Mouse (Mus musculus) kidney, adult 9 months (tissue): ENCODE data around the gene Olfr114.

Experiments used
- DNase-seq: peaks from one replicate; pipeline ENCODE4 v3.0.0; 2022

The Olfr114 gene

DNA sequence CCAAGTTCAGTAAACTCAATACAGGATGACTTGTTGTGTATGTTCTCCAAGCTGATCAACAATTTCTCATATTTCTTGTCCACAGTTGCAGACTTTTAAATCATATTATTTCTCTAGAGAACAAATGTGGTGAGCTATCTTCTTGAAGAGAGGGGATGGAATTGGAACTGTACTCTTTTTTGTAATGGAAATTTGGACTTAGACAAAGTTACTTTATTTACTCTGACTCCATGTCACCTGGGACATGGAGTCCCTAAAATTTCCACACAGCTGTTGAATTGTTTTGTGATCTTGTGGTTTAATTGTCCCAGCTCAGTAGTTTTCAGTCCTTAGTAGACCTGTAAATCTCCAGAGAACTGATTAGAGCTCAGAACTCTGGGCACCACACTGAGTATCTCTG, at the start of gene Olfr114:
TSS of gene Olfr114 (minus strand) at position 101 of the 400 bp plus-strand sequence.
- DNase-seq, result no peak

- no peak for DNase-seq
Observed at GRCm38 (mm10) chr17:37627009-37627408, 34.5 kb upstream of the Olfr114 start, which contains the start of the genes Olfr115 and Olfr116. Gene Olfr115, minus strand, starts transcription at chr17:37627109. Gene Olfr116, minus strand, starts transcription at chr17:37627199.

DNA sequence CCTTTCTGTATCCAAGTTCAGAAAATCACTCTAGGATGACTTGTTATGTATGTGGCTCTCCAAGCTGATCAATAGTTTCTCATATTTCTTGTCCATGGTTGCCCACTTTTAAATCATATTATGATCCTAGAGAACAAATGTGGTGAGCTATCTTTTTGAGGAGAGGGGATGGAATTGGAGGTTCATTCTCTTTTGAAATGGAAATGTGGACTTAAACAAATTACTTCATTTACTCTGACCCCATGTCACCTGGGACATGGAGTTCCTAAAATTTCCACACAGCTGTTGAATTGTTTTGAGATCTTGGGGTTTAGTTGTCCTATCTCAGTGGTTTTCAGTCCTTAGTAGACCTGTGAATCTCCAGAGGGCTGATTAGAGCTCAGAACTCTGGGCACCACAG, 15.0 kb downstream of the Olfr114 start, which contains the start of gene Olfr113:
TSS of gene Olfr113 (minus strand) at position 101 of the 400 bp plus-strand sequence.
- DNase-seq, result no peak

GRCm38 (mm10) chr17:37569351-37569750, 23.2 kb downstream of the Olfr114 start, which contains the start of gene Olfr112:
Gene Olfr112, minus strand, starts transcription at chr17:37569451.
- DNase-seq, result no peak

GRCm38 (mm10) chr17:37558913-37559615, 33.5 kb downstream of the Olfr114 start:
- DNase-seq, result no peak

GRCm38 (mm10) chr17:37543800-37544435, 48.6 kb downstream of the Olfr114 start:
- no peak for DNase-seq

- no peak for DNase-seq
Observed at GRCm38 (mm10) chr17:37541454-37542119, 51.0 kb downstream of the Olfr114 start.
